Mouse (Mus musculus): ENCODE data around the gene Tmem200c. TPM values are rescaled to one million over a fixed set of nuclear protein-coding genes. Genes with fewer than 3 reads are reported as not detected.

The Tmem200c gene
- polyA plus RNA-seq (2014; fragmentation: Nextera tagmentation; extraction: Ambion mirVana) = 0.08 and 0.14 TPM in 2 replicates

GRCm38 (mm10) chr17:68826323-68826722, at the start of gene Tmem200c:
TSS of gene Tmem200c (plus strand) at chr17:68826623.
- WGBS (ENCODE audit: insufficient replicate concordance) = 68% methylated on average over 6 of the region's 6 CpGs
- H3K4me1 ChIP-seq (ENCODE audit: control insufficient read depth, insufficient read depth, low read length) = no peaks in the 10 kb centered on the region
- H3K27ac ChIP-seq (ENCODE audit: low read depth, low read length) = no peak within 1 kb of the TSS
- H3K27me3 ChIP-seq (ENCODE audit: control insufficient read depth, insufficient read depth, low read length) = no peaks in the 10 kb centered on the region
- no peak within 1 kb of the TSS for H3K9ac ChIP-seq (ENCODE audit: low read depth, low read length)
- H3K4me3 ChIP-seq (ENCODE audit: low read depth, low read length) = no peak within 1 kb of the TSS
- ATAC-seq (replicated peaks; ENCODE audit: insufficient number of reproducible peaks, low FRiP score, low TSS enrichment) = no peak
- no peaks in the 10 kb centered on the region for H3K36me3 ChIP-seq (ENCODE audit: control insufficient read depth, insufficient read depth, low read length)
- no peak within 1 kb of the TSS for H3K4me2 ChIP-seq
- no peaks in the 10 kb centered on the region for H3K9me3 ChIP-seq (replicated peaks; ENCODE audit: control insufficient read depth, low read length)

- no peaks in the 10 kb centered on the region for H3K27me3 ChIP-seq (ENCODE audit: control insufficient read depth, insufficient read depth, low read length)
- WGBS (ENCODE audit: insufficient replicate concordance) = 81% methylated on average over 4 of the region's 4 CpGs
- no peak overlapping the region for H3K4me3 ChIP-seq (ENCODE audit: low read depth, low read length)
- H3K9ac ChIP-seq (ENCODE audit: low read depth, low read length) = no peak overlapping the region
- H3K36me3 ChIP-seq (ENCODE audit: control insufficient read depth, insufficient read depth, low read length) = no peaks in the 10 kb centered on the region
- no peaks in the 10 kb centered on the region for H3K9me3 ChIP-seq (replicated peaks; ENCODE audit: control insufficient read depth, low read length)
- ATAC-seq (replicated peaks; ENCODE audit: insufficient number of reproducible peaks, low FRiP score, low TSS enrichment) = no peak
- H3K27ac ChIP-seq (ENCODE audit: low read depth, low read length) = no peak overlapping the region
- H3K4me1 ChIP-seq (ENCODE audit: control insufficient read depth, insufficient read depth, low read length) = no peaks in the 10 kb centered on the region
- H3K4me2 ChIP-seq = no peak overlapping the region
These were observed 32.7 kb upstream of the Tmem200c start for GRCm38 (mm10) chr17:68793741-68794140.

DNA sequence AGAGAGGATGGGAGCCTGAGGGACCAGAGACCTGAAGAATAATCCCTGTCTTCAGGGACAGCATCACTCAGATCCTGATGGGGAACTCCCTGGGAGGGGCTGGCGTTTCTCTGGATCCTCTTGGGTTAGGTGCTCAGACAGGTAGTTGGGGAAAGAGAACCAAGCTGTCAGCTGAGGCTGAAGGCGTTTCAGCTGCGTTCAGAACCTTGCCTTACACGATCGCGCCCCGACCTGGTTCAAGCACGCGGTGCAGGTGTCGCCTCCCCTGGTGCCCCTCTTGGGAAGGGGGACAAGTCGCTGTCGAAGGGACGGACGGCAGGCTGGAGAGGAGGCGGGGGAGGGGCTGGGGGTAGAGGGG, 10.2 kb downstream of the Tmem200c start:
- H3K9me3 ChIP-seq (replicated peaks; ENCODE audit: control insufficient read depth, low read length) = no peaks in the 10 kb centered on the region
- peaks cover 56% of the 10 kb centered on the region for H3K27me3 ChIP-seq (ENCODE audit: control insufficient read depth, insufficient read depth, low read length)
- peaks cover 14% of the 10 kb centered on the region for H3K4me1 ChIP-seq (ENCODE audit: control insufficient read depth, insufficient read depth, low read length)
- H3K27ac ChIP-seq (ENCODE audit: low read depth, low read length) = no peak overlapping the region
- H3K36me3 ChIP-seq (ENCODE audit: control insufficient read depth, insufficient read depth, low read length) = no peaks in the 10 kb centered on the region
- 0% methylated on average over 13 of the region's 15 CpGs for WGBS (ENCODE audit: insufficient replicate concordance)
- 0 out of 2 replicates have a peak, but pooled peaks have one; percentile 14 for ATAC-seq (replicated peaks; ENCODE audit: insufficient number of reproducible peaks, low FRiP score, low TSS enrichment)
- H3K9ac ChIP-seq (ENCODE audit: low read depth, low read length) = peak overlapping the region; percentile 46; the same call in 1 of the 2 replicates
- peak overlapping the region; percentile 59 for H3K4me3 ChIP-seq (ENCODE audit: low read depth, low read length)
- H3K4me2 ChIP-seq = peak overlapping the region; percentile 90

DNA sequence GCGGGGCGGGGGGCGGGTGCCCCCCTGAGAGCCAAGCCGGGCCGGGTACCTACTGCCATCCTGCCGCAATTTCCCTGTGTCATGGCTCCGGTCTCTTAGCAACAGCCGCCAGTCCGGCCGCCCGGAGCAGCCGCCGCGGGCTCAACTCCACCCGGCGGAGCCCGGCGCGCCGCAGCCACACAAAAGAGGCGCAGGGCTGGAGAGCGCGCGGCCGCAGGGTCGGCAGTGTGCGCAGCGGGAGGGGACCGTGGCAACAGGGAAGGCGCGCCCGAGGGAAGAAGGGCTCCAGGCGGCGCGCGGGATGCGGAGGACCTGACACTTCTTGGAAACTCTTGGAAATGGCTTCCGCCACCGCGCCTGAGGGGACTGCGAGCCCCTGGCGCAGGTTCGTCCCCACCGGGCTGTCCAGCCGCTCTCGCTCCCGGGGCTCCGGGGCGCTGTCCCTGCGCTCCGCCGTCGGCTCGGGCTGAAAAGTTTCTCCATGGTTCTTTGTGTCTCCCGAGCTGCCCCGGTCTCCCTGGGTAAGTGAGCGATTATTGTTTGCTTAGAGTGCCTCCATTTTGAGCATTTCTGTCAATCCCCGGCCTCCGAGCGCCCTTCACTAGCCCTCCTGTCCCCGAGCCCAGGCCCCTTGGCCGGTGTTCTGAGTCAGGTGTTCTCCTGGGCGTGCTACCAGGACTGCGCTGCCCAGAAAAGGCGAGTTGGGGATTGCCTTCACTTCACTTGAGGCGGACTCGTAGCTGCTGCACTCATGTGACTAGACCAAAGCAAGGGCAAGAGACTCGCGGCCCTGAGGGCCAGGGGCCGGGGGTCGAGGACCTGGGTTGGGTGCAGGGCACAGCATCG, 10.8 kb downstream of the Tmem200c start:
- peaks cover 17% of the 10 kb centered on the region for H3K4me1 ChIP-seq (ENCODE audit: control insufficient read depth, insufficient read depth, low read length)
- peak overlapping the region; percentile 46 for H3K9ac ChIP-seq (ENCODE audit: low read depth, low read length)
- H3K4me3 ChIP-seq (ENCODE audit: low read depth, low read length) = peak overlapping the region; percentile 59
- no peaks in the 10 kb centered on the region for H3K9me3 ChIP-seq (replicated peaks; ENCODE audit: control insufficient read depth, low read length)
- ATAC-seq (replicated peaks; ENCODE audit: insufficient number of reproducible peaks, low FRiP score, low TSS enrichment) = 0 out of 2 replicates have a peak, but pooled peaks have one; percentile 41
- H3K4me2 ChIP-seq = peak overlapping the region; percentile 90
- no peaks in the 10 kb centered on the region for H3K36me3 ChIP-seq (ENCODE audit: control insufficient read depth, insufficient read depth, low read length)
- under 1% methylated on average over 64 of the region's 72 CpGs for WGBS (ENCODE audit: insufficient replicate concordance)
- peaks cover 61% of the 10 kb centered on the region for H3K27me3 ChIP-seq (ENCODE audit: control insufficient read depth, insufficient read depth, low read length)
- H3K27ac ChIP-seq (ENCODE audit: low read depth, low read length) = no peak overlapping the region

GRCm38 (mm10) chr17:68837859-68838194, 11.4 kb downstream of the Tmem200c start:
- H3K36me3 ChIP-seq (ENCODE audit: control insufficient read depth, insufficient read depth, low read length) = no peaks in the 10 kb centered on the region
- peak overlapping the region; percentile 90 for H3K4me2 ChIP-seq
- H3K9me3 ChIP-seq (replicated peaks; ENCODE audit: control insufficient read depth, low read length) = no peaks in the 10 kb centered on the region
- ATAC-seq (replicated peaks; ENCODE audit: insufficient number of reproducible peaks, low FRiP score, low TSS enrichment) = no peak
- peak overlapping the region; percentile 59 for H3K4me3 ChIP-seq (ENCODE audit: low read depth, low read length)
- H3K9ac ChIP-seq (ENCODE audit: low read depth, low read length) = no peak overlapping the region; the same call in 1 of the 2 replicates
- H3K27me3 ChIP-seq (ENCODE audit: control insufficient read depth, insufficient read depth, low read length) = peaks cover 61% of the 10 kb centered on the region
- peaks cover 17% of the 10 kb centered on the region for H3K4me1 ChIP-seq (ENCODE audit: control insufficient read depth, insufficient read depth, low read length)
- no peak overlapping the region for H3K27ac ChIP-seq (ENCODE audit: low read depth, low read length)
- WGBS (ENCODE audit: insufficient replicate concordance) = 7% methylated on average over 4 of the region's 4 CpGs

DNA sequence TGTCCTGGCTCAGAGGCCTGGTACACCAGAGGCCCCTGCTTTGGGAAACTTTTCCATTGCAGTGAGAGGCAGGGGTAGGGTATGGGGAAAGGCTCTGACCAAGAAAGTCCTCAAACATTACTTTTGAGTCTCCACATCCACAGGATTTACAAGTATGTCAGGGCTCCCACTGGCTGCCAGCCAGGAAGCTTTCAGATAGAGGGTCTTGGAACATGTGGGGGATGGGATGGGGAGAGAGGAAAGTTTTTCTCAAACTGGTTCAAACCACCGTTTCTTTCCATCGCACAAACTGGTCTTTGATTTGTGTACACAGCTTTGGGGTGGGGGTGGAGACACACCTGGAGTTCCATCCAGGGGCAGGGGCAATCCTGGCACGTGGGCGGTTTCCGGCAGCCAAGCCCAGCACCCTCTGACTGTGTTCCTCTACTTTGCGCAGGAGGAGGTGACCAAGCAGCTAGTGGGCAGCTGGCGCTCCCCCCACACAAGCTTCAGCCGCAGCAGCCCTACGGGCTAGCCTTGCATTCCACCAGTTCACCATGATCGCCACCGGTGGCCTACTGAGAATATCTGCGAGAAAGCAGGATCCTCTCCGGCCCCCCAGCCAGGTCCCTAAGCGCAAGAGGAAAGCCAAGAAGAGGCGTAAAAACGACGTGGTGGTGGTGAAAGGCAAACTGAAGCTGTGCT, 13.6 kb downstream of the Tmem200c start:
- Histone ChIP-seq H3K36me3 (ENCODE audit: control insufficient read depth, insufficient read depth, low read length) (no peaks in the 10 kb centered on the region), H3K27me3 (ENCODE audit: control insufficient read depth, insufficient read depth, low read length) (peaks cover 64% of the 10 kb centered on the region), H3K4me2 (peak overlapping the region; percentile 99), H3K4me1 (ENCODE audit: control insufficient read depth, insufficient read depth, low read length) (peaks cover 17% of the 10 kb centered on the region), H3K4me3 (ENCODE audit: low read depth, low read length) (peak overlapping the region; percentile 59), H3K9ac (ENCODE audit: low read depth, low read length) (no peak overlapping the region), H3K9me3 (replicated peaks; ENCODE audit: control insufficient read depth, low read length) (no peaks in the 10 kb centered on the region), H3K27ac (ENCODE audit: low read depth, low read length) (no peak overlapping the region)
- 10% methylated on average over 17 of the region's 17 CpGs for WGBS (ENCODE audit: insufficient replicate concordance)
- ATAC-seq (replicated peaks; ENCODE audit: insufficient number of reproducible peaks, low FRiP score, low TSS enrichment) = no peak

DNA sequence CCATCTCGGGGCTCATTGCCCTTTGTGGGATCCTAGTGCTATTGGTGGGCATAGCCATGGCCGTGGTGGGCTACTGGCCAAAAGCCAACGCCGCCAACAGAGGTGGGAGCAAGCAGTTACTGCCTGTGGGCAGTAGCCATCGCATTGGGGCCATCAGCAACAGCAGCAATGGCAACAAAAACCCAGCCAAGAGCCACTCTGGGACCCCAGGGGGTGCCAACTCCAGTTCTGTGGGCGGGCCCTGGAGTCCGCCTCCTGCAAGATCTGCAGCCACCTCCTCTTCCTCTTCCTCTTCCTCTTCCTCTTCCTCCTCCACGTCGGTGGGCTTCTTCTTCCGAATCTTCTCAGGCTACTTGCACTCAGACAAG, 14.1 kb downstream of the Tmem200c start:
- no peaks in the 10 kb centered on the region for H3K36me3 ChIP-seq (ENCODE audit: control insufficient read depth, insufficient read depth, low read length)
- no peak for ATAC-seq (replicated peaks; ENCODE audit: insufficient number of reproducible peaks, low FRiP score, low TSS enrichment)
- no peak overlapping the region for H3K9ac ChIP-seq (ENCODE audit: low read depth, low read length)
- H3K4me1 ChIP-seq (ENCODE audit: control insufficient read depth, insufficient read depth, low read length) = peaks cover 17% of the 10 kb centered on the region
- peak overlapping the region; percentile 99 for H3K4me2 ChIP-seq
- H3K27ac ChIP-seq (ENCODE audit: low read depth, low read length) = no peak overlapping the region
- H3K9me3 ChIP-seq (replicated peaks; ENCODE audit: control insufficient read depth, low read length) = no peaks in the 10 kb centered on the region
- H3K27me3 ChIP-seq (ENCODE audit: control insufficient read depth, insufficient read depth, low read length) = peaks cover 59% of the 10 kb centered on the region
- peak overlapping the region; percentile 59 for H3K4me3 ChIP-seq (ENCODE audit: low read depth, low read length)
- 16% methylated on average over 10 of the region's 10 CpGs for WGBS (ENCODE audit: insufficient replicate concordance)

DNA sequence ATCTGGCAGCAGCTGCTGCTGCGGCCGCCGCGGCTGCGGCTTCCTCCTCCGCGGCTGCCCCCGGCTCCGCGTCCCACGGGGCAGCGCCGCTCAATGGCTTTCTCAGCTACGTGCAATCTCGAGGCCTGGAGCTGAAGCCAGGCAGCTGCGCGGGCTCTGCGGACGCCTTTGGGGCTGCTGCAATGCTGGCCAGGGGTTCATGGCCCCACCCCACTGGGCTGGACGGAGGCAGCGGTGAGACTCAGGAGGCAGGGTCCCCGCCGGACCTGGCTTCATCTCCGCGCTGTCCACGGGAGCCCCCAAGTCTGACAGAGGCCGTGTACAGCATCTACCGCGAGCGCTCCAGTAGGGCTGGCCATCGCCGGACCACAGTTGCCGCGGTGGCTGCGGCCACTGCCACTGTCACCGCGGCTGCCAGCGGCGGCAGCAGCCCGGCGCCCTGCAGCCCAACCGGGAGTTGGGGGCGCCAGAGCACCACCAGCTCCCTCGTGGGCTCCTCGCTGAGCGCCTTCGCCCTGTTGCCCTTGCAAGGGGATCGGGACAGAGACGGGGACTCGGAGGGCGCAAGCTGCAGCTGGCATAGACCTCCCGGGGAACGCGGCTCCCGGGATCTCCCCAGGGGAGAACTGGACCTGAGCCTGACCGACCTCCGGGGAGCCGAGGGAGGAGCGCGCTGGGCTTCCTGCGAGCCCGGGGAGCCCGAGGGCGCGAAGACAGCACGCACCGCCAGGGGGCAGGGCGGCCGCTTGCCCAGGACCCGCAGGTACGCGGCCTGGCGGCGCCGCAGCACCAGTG, 14.9 kb downstream of the Tmem200c start:
- Histone ChIP-seq H3K4me1 (ENCODE audit: control insufficient read depth, insufficient read depth, low read length) (peaks cover 17% of the 10 kb centered on the region), H3K4me3 (ENCODE audit: low read depth, low read length) (peak overlapping the region; percentile 59), H3K4me2 (peak overlapping the region; percentile 99), H3K9me3 (replicated peaks; ENCODE audit: control insufficient read depth, low read length) (no peaks in the 10 kb centered on the region), H3K36me3 (ENCODE audit: control insufficient read depth, insufficient read depth, low read length) (no peaks in the 10 kb centered on the region), H3K27ac (ENCODE audit: low read depth, low read length) (no peak overlapping the region), H3K9ac (ENCODE audit: low read depth, low read length) (peak overlapping the region; percentile 66), H3K27me3 (ENCODE audit: control insufficient read depth, insufficient read depth, low read length) (peaks cover 54% of the 10 kb centered on the region)
- ATAC-seq (replicated peaks; ENCODE audit: insufficient number of reproducible peaks, low FRiP score, low TSS enrichment) = peak; percentile 62
- WGBS (ENCODE audit: insufficient replicate concordance) = under 1% methylated on average over 75 of the region's 75 CpGs

Measured in heart, embryonic 11.5 days (tissue).